Mouse (Mus musculus) embryonic facial prominence, embryonic 11.5 days (tissue): ENCODE measurements around the gene Tnxb. TPM values are rescaled to one million over a fixed set of nuclear protein-coding genes. Genes with fewer than 3 reads are reported as not detected.
"Not testable (repeated sequence)": the region's sequence is repeated elsewhere in the genome, so short reads cannot be mapped to it uniquely, and the experiment has no call there.

Experiments
- ATAC-seq: fragments of 200-750 bp; cut with Nextera tagmentation; replicated peaks from 2 replicates; pipeline ENCODE4 v1.8.0; 2017; ENCODE audit warnings: low read depth; ENCODE audit not compliant: insufficient number of reproducible peaks, low FRiP score, low TSS enrichment
- DNase-seq: peaks from one replicate; pipeline ENCODE4 v3.0.0-alpha.2; 2015; ENCODE audit warnings: low spot score
- H3K27ac ChIP-seq: fragments of 300-500 bp; sonication (generic); replicated peaks from 2 replicates; pipeline ENCODE4 v1.5.1; 2014; ENCODE audit warnings: mild to moderate bottlenecking, low read depth, low read length, control low read depth
- H3K27me3 ChIP-seq: fragments of 300-500 bp; sonication (generic); 2 replicates; pipeline ENCODE4 v1.6.1; 2014; ENCODE audit warnings: mild to moderate bottlenecking, low read length, moderate library complexity, mixed read lengths; ENCODE audit not compliant: control insufficient read depth, insufficient read depth
- H3K36me3 ChIP-seq: fragments of 300-500 bp; sonication (generic); replicated peaks from 2 replicates; pipeline ENCODE4 v1.6.1; 2014; ENCODE audit warnings: low read depth, mild to moderate bottlenecking, low read length, moderate library complexity, mixed read lengths; ENCODE audit not compliant: control insufficient read depth, insufficient read depth
- H3K4me1 ChIP-seq: fragments of 300-500 bp; sonication (generic); 2 replicates; pipeline ENCODE4 v1.6.1; 2014; ENCODE audit warnings: low read length, mixed read lengths; ENCODE audit not compliant: control insufficient read depth, insufficient read depth
- H3K4me2 ChIP-seq: fragments of 300-500 bp; sonication (generic); 2 replicates; pipeline ENCODE4 v1.6.1; 2014; ENCODE audit warnings: low read depth, mild to moderate bottlenecking, control low read depth, low read length, moderate library complexity
- H3K4me3 ChIP-seq: fragments of 300-500 bp; sonication (generic); 2 replicates; pipeline ENCODE4 v1.5.1; 2014; ENCODE audit warnings: low read depth, low read length, control low read depth
- H3K9ac ChIP-seq: fragments of 300-500 bp; sonication (generic); replicated peaks from 2 replicates; pipeline ENCODE4 v1.6.1; 2014; ENCODE audit warnings: mild to moderate bottlenecking, control low read depth, low read length
- H3K9me3 ChIP-seq: fragments of 300-500 bp; sonication (generic); replicated peaks from 2 replicates; pipeline ENCODE4 v1.6.1; 2016; ENCODE audit warnings: mild to moderate bottlenecking, low read length, inconsistent platforms, mixed read lengths; ENCODE audit not compliant: control insufficient read depth
- WGBS: fragments of 180-500 bp; shearing (Covaris S2); extraction: QIAGEN DNeasy Blood & Tissue Kit; methylation state at CpG from one replicate; pipeline ENCODE4 v1.1.7; 2014; 5-methylcytosine and 5-hydroxymethylcytosine counted together
- polyA plus RNA-seq: library from polyadenylated mRNA; unstranded; fragments of >200 nt; fragmentation: Nextera tagmentation; extraction: Ambion mirVana; gene quantifications from 2 replicates; pipeline ENCODE4 v1.2.1, GENCODE M21; 2014

Gene Tnxb
- polyA plus RNA-seq, 1 experiment from 2014 or later = not detected

DNA sequence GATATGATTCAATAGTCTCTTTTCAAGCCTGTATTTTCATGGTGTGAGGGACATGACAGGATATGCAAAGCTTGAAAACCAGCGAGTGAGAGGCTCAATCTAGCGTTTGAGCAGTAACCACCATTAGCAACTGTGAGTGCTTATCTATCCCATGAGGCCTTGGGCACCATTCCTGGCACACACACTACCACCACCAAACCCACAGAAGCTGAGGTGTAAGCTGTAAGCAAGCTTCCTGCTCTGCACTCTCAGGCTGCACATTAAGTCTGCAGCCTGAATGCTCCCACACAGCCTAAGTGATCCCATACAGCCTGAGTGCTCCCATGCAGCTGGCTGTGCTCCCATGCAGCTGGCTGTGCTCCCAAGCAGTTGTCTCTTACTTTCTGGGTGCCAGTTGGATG lies 30.3 kb downstream of the Tnxb start:
- Histone ChIP-seq H3K4me2 (no peak overlapping the region), H3K36me3 (no peaks in the 10 kb centered on the region), H3K9ac (no peak overlapping the region), H3K4me3 (no peak overlapping the region), H3K27ac (no peak overlapping the region), H3K27me3 (no peaks in the 10 kb centered on the region), H3K9me3 (no peaks in the 10 kb centered on the region), H3K4me1 (no peaks in the 10 kb centered on the region)
- 80% methylated on average over 2 of the region's 2 CpGs for WGBS
- DNase-seq = no peak
- no peak for ATAC-seq

DNA sequence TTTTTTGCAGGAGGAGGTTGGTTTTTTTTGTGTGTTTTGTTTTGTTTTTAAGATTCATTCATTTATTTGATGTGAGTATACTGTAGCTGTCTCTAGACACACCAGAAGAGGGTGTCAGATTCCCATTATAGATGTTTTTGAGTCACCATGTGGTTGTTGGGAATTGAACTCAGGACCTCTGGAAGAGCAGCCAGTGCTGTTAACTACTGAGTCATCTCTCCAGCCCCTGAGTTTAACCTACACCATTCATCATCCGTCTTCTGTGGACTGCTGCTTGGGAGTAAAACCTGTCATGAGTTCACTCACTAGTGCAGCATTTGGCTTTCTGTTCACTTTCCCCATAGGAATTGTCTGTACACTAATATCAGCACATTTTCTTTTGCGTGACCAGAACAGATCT lies 36.1 kb downstream of the Tnxb start:
- not testable (repeated sequence) for DNase-seq, H3K4me1 ChIP-seq, H3K9me3 ChIP-seq, H3K9ac ChIP-seq, H3K27ac ChIP-seq, H3K4me3 ChIP-seq, H3K27me3 ChIP-seq, ATAC-seq, H3K4me2 ChIP-seq, H3K36me3 ChIP-seq
- 77% methylated on average over 2 of the region's 2 CpGs for WGBS

DNA sequence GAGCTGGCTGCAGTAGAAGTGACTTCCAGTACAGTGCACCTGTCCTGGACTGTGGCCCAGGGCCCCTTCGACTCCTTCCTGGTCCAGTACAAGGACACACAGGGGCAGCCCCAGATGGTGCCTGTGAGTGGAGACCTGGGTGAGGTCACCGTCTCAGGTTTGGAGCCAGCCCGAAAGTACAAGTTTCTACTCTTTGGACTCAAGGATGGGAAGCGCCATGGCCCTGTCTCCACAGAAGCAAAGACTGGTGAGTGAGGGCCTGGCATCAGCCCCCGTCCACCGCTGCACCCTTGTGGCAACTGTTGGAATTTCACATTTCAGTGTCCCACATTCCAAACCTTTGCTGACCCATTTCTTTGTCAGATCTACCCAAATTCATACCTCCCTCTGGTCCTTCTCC lies 42.6 kb downstream of the Tnxb start:
- DNase-seq = peak; percentile 47
- Histone ChIP-seq H3K4me3 (no peak overlapping the region), H3K9me3 (no peaks in the 10 kb centered on the region), H3K27me3 (no peaks in the 10 kb centered on the region), H3K4me2 (no peak overlapping the region), H3K36me3 (no peaks in the 10 kb centered on the region), H3K27ac (no peak overlapping the region), H3K9ac (no peak overlapping the region), H3K4me1 (no peaks in the 10 kb centered on the region)
- ATAC-seq = no peak
- WGBS = 39% methylated on average over 6 of the region's 6 CpGs

DNA sequence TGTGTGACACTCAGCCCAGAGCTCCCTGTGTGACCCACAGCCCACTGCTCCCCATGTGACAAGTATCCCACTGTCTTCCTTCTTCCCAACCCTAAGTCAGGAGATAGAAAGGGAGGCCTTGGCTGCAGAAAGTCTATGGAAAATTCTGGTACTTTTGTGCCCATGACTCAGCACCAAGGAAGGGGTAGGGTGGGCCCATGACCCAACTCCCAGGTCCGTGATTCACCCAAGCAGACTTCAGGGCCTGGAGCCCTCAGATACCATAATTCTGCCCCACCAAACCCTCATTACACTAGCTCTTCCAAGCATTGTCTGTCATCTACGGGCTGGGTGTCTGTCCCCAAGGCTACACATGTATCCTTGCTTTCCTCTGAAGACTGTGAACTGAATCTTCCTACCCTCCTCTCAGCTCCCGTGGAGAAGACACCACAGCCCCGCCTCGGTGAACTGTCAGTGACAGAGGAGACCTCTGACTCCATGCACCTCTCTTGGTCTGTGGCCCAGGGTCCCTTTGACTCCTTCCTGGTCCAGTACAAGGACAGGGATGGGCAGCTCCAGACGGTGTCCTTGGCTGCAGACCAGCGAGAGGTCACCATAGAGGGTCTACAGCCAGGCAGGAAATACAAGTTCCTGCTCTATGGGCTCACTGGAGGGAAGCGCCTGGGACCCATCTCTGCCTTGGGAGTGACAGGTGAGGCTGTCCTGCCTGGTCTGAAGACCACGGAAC lies 44.0 kb downstream of the Tnxb start:
- ATAC-seq, DNase-seq, H3K9me3 ChIP-seq, H3K4me2 ChIP-seq, H3K4me1 ChIP-seq, H3K27ac ChIP-seq, H3K9ac ChIP-seq, H3K27me3 ChIP-seq, H3K36me3 ChIP-seq, H3K4me3 ChIP-seq: not testable (repeated sequence)
- WGBS = 79% methylated on average over 9 of the region's 9 CpGs

DNA sequence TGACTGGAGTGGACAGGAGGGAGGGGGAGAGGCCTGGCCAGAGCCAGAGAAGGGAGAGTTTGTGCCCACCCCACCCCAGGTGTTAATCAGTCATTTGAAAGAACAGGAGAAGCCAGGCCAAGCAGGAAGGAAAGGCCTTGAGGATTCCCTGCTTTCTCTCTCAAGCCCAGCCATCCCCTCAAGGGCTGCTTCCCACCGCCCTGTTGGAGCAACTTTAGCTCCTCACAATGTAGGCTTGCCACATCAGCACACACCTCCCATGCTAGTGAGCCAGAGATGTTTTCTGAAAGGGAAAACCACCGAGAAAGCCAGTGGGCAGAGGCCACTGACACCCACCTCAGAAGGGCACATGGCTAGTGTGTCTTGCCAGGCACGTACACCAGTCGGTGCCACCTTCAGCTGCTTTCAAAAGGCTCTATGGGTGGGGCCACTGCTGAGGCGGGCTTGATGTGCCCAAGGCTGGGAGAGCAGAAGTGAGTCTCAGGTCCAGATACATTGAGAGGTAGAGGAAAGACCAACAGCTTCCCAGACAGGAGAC lies 44.6 kb downstream of the Tnxb start:
- not testable (repeated sequence) for H3K4me3 ChIP-seq, H3K9me3 ChIP-seq, H3K36me3 ChIP-seq, H3K9ac ChIP-seq, DNase-seq, H3K4me2 ChIP-seq, ATAC-seq, H3K4me1 ChIP-seq, H3K27me3 ChIP-seq, H3K27ac ChIP-seq
- 86% methylated on average over 5 of the region's 5 CpGs for WGBS

DNA sequence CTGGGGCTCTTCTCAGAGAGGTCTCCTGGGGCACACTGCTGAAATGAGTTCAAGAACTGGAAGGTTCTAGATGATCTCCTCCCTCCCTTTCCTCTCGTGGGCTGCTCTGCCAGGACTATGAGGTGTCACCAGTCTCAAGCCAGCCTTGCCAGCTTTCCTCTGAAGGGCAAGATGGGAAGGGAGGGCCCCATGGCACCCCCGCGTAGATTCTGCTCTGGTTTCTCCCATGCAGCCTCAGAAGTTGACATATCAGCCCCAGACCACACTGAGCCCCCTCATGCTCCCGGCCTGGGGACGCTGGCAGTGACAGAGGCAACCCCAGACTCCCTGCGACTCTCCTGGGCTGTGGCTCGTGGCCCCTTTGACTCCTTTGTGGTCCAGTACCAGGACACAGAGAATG lies 45.1 kb downstream of the Tnxb start:
- not testable (repeated sequence) for H3K27ac ChIP-seq, H3K9ac ChIP-seq, H3K27me3 ChIP-seq, H3K36me3 ChIP-seq, H3K4me1 ChIP-seq, DNase-seq, H3K4me3 ChIP-seq, H3K4me2 ChIP-seq, H3K9me3 ChIP-seq, ATAC-seq
- 85% methylated on average over 6 of the region's 7 CpGs for WGBS

DNA sequence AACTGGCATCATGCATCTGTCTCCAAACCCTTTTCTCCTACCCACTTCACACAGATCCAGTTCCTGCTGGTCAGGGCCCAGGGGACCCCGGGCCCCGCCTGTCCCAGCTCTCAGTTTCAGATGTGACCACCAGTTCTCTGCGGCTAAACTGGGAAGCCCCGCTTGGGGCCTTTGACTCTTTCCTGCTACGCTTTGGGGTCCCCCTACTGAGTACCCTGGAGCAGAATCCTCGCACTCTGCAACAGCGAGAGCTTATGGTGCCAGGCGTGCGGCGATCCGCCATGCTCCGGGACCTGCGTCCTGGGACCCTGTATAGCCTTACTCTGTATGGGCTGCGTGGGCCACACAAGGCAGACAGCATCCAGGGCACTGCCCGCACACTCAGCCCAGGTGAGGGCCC lies 45.9 kb downstream of the Tnxb start:
- no peak for ATAC-seq

DNA sequence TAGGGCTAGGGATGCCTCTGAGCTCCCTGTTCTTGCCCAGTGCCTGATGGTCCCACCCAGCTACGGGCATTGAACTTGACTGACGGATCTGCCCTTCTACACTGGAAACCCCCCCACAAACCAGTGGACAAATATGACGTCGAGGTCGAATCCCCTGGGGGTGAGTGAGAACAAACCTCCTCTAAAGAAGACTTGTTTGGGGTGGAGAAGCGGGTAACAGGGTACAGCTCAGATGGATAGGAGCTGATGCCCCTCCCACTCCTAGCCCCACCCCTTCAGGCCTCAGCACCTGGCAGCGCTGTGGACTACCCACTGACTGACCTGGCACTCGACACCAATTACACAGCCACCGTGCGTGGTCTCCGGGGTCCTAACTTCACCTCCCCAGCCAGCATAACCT lies 47.1 kb downstream of the Tnxb start:
- no peaks in the 10 kb centered on the region for H3K4me1 ChIP-seq
- H3K36me3 ChIP-seq = no peaks in the 10 kb centered on the region
- no peaks in the 10 kb centered on the region for H3K9me3 ChIP-seq
- no peak overlapping the region for H3K4me3 ChIP-seq
- no peak for ATAC-seq
- no peak for DNase-seq
- no peak overlapping the region for H3K27ac ChIP-seq
- H3K27me3 ChIP-seq = no peaks in the 10 kb centered on the region
- 78% methylated on average over 11 of the region's 11 CpGs for WGBS
- no peak overlapping the region for H3K9ac ChIP-seq
- no peak overlapping the region for H3K4me2 ChIP-seq

More for the DNA sequence above, 45.9 kb downstream of the Tnxb start:
- Histone ChIP-seq H3K4me1 (no peaks in the 10 kb centered on the region), H3K9ac (no peak overlapping the region), H3K27me3 (no peaks in the 10 kb centered on the region), H3K4me2 (no peak overlapping the region; the same call in 1 of the 2 replicates), H3K4me3 (no peak overlapping the region), H3K36me3 (no peaks in the 10 kb centered on the region), H3K27ac (no peak overlapping the region), H3K9me3 (no peaks in the 10 kb centered on the region)
- DNase-seq = no peak
- 88% methylated on average over 15 of the region's 15 CpGs for WGBS
